Mouse (Mus musculus) v-Abl transformed pro-B cells (cell line): ENCODE data around the gene Dhcr7.

Source experiments
- in situ Hi-C, 2 experiments: fragments of 400-800 bp; cut with MboI; formaldehyde crosslinking; loops; one replicate each; pipeline ENCODE4 v1.15.1; 2025; ENCODE audit not compliant: unreplicated experiment in 2 of 2

Dhcr7 gene

DNA sequence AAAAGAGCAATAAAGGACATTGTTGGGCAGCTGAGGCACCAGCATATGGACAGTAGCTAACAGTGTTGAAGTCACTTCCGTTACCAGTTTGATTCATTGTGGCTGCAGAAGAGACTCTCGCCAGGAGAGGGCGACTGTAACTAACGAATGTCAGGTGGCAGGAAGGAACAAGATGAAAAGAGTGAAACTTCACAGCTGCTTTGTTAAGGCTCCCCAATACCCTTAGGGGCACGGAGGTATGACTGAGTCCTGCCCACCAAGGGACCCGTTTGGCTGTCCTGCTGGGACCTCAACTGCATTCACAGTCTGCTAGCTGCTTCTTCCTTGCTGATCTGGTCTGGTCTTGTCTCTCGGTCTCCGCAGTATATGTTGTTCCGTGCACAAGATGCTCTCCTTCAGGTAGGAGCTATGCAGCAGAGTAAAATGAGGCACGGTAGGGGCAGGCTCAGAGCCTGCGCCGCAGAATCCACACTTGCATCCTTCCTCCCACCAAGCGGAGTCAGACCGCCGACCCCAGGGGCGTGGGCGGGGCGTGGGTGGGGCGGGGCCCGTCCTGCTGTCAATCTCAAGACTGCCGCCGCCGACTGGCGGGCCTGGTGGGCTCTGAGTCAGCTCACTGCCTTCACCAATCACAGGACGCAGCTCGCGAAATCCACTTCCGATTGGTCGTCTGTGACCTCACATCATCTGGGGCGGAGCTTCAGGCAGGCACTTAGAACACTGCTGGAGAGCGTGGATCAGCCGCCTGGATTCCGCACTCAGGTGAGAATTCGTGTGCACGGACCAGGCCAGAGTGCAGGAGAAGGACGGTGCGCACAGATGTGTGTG lies 6.8 kb downstream of the Dhcr7 start:
- in situ Hi-C loops = loop anchor here (10.0 to 25.0 kb wide), 7 partner anchors 245 to 1917 kb away; partner anchors contain the start of genes Fadd (in 2 of the 2), LTO1 (in 1 of the 2), Ppfia1 (in 1 of the 2) and Tollip (in 1 of the 2)

DNA sequence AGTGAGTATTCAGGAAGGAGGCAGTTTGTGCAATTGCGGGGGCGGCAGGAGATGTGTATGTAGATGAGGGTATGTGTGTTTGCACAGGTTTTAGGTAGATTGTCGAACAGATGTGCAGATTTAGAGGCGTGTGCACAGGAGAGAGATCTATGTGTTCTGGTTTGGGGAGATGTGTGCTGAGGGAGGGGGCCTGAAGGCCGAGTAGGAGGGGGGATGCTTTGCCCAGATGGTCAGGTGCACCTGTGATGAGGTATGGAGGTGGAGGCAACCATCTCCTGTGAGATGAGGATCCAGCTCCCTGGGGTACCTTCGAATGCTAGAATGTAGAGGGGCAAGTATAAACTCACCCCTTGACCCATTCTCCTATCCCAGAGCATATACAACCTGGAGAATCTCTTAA lies 7.5 kb downstream of the Dhcr7 start:
- in situ Hi-C loops = loop anchor here (10.0 to 25.0 kb wide), 4 partner anchors 607 to 1918 kb away; partner anchors contain the start of genes Fadd (in 2 of the 2), LTO1 (in 1 of the 2) and Tollip (in 1 of the 2)

DNA sequence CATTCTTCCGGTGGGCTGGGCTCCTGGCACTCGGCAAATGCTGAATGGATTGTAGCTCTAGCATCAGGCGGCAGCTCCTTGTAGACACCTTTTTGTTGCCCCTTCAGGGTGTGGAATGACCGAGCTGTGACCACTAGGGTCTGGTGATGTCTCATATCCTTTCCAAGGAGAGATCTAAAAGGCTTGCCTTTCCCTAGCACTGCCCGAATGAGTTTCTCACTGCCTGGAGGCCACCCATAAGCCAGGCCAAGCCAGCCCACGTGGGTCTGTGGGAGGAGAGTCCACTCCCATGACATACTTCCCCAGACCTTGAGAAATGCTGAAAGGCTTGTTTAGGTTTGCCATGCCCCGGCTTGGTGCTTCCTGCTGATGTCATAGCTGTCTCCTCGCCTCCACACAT lies 9.3 kb downstream of the Dhcr7 start:
- in situ Hi-C loops = loop anchor here (10.0 to 25.0 kb wide), 4 partner anchors 605 to 1920 kb away; partner anchors contain the start of genes Fadd (in 2 of the 2), LTO1 (in 1 of the 2) and Tollip (in 1 of the 2)

DNA sequence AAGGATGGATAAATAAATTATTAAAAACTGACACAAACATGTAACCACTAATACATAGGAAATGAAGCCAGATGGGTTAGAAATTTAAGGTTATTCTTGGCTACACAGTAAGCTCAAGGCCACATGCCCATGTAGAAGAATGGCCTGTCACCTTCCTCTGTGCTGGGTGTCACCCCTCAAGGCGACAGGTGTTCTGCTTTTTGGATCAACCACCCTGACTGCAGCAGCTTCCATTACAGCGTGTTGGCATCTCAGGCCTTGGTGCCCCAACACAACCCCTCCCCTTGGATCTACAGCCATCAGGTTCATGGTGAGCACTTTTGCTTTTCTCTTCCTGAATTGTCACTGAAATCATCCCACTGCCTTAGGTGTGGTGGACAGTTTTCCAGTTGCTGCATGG lies 9.7 kb downstream of the Dhcr7 start:
- in situ Hi-C loops = loop anchor here (10.0 to 25.0 kb wide), 4 partner anchors 605 to 1920 kb away; partner anchors contain the start of genes Fadd (in 2 of the 2), LTO1 (in 1 of the 2) and Tollip (in 1 of the 2)

DNA sequence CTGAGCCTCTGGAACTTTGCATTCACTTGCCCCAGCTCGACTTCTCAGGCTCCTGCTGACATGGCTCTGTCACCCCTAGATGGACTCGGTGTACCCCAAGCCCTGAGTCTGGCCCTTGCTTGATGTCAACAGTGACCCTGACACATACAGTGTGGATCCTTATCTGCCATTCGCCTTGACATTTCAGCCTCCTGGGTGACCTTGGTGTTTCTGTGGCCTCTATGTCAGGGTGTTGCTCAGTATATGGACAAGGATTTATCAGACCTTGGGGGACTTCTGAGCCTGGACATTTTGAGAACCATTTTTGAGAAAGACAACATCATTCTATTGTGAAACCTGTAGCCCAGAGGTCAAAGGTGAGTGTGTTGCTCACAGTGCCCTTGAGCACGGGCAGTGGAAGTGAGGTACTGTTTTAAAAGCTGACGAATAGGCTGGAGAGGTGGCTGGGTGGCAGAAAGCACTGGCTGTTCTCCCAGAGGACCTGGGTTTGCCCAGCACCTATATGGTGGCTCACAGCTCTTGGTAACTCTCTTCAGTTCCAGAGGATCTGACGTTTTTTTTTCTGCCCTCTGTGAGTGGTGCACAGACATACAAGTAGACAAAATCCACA lies 10.7 kb downstream of the Dhcr7 start:
- in situ Hi-C loops = loop anchor here (10.0 to 25.0 kb wide), 4 partner anchors 604 to 1921 kb away; partner anchors contain the start of genes Fadd (in 2 of the 2), LTO1 (in 1 of the 2) and Tollip (in 1 of the 2)

DNA sequence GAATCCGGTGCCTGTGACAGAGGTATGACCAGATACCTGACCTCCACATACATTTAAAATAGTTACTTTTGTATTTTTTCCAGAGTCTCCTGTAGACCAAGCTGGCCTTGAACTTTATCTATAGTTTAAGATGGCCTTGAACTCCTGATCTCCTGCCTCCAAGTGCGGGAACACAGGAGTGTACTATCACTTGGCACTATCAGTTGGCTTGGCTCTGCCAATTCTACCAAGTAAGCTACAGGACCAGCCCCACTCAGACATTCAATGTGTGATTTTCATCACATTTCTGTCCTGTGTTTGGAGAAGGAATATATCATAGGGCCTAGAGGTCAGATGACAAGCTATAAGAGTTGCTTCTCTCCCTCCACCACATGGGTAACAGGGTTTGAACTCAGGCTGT lies 11.4 kb downstream of the Dhcr7 start:
- in situ Hi-C loops = loop anchor here (10.0 to 25.0 kb wide), 4 partner anchors 603 to 1922 kb away; partner anchors contain the start of genes Fadd (in 2 of the 2), LTO1 (in 1 of the 2) and Tollip (in 1 of the 2)

DNA sequence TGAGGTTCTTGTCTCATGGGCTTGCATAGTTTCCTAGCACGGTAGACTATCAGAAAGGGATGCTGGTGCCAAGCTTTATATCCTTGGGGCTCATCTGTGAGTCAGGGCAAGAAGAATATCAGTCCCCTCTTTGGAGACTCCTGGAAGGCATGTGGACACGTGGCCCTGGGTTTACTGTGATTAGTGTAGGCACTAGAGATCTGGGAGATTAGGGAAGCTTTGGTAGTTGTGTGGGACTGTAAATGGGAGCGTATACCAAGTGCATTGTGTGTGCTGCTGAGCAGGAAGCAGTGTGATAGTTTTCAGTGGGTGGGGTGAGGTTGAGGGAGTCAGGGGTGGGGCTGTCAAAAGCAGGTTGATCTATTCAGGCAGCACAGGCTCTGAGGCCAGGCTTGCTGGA lies 12.0 kb downstream of the Dhcr7 start:
- in situ Hi-C loops = loop anchor here (10.0 to 25.0 kb wide), 4 partner anchors 602 to 1923 kb away; partner anchors contain the start of genes Fadd (in 2 of the 2), LTO1 (in 1 of the 2) and Tollip (in 1 of the 2)

DNA sequence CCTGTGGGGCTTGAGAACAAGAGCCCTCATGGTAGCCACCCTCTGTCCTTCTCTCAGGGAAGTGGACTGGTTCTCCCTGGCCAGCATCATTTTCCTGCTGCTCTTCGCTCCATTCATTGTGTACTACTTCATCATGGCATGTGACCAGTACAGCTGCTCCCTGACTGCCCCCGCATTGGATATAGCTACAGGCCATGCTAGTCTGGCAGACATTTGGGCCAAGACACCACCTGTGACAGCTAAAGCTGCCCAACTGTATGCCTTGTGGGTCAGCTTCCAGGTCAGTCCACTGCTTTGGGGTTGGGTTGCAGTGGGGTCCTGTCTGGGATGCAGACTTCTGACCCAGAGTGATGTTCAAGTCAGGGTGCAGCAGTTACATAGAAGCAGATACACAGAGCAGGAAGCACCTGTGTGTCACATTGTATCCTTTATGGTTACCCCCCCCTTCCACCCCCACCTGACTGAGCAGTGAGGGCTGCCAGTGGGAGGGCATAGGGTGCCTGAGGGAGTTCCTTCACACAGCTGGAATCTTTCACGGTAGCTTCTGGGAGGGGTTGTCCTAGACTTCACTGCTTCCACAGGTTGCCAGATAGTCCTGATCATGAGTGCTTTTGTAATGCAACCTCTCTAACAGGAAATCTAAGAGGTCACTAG lies 14.9 kb downstream of the Dhcr7 start:
- in situ Hi-C loops = loop anchor here (10.0 to 25.0 kb wide), 4 partner anchors 599 to 1926 kb away; partner anchors contain the start of genes Fadd (in 2 of the 2), LTO1 (in 1 of the 2) and Tollip (in 1 of the 2)

DNA sequence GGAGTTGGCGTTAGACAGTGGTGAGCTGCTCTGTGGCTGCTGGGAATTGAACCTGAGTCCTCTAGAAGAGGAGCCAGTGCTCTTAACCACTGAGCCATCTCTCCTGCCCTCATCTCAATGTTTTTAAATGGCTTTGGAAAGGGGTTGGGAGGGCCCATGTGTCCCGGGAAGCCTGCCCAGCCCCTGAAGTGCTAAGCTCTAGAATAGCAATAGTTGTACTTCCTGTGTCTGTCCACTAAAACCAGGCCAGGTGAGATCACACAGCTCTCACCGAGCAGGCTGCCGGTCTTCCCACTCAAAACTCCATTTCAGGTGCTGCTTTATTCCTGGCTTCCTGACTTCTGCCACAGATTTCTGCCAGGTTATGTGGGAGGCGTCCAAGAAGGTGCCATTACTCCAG lies 17.2 kb downstream of the Dhcr7 start:
- in situ Hi-C loops = loop anchor here (25.0 kb wide), 3 partner anchors 597 to 1928 kb away; partner anchors contain the start of genes LTO1 (in 1 of the 2) and Tollip (in 1 of the 2)

DNA sequence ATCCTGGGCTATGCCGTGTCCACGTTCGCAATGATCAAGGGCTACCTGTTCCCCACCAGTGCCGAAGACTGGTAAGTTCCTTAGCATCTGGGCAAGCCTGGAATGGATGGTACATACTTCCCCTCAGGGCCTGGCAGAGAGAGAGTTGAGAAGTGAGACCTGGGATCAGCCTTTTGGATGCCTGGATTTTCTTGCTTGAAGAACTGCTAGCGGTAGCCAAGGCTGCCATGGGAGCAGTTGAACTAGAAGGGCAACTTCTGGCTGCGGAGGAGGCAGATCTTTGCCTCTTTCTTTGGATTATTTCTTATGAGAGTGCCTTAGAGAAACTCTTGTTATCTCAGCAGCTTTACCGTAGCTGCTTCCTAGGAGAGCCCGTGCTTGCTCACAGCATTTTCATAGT lies 18.4 kb downstream of the Dhcr7 start:
- in situ Hi-C loops = loop anchor here (25.0 kb wide), 3 partner anchors 596 to 1929 kb away; partner anchors contain the start of genes LTO1 (in 1 of the 2) and Tollip (in 1 of the 2)

DNA sequence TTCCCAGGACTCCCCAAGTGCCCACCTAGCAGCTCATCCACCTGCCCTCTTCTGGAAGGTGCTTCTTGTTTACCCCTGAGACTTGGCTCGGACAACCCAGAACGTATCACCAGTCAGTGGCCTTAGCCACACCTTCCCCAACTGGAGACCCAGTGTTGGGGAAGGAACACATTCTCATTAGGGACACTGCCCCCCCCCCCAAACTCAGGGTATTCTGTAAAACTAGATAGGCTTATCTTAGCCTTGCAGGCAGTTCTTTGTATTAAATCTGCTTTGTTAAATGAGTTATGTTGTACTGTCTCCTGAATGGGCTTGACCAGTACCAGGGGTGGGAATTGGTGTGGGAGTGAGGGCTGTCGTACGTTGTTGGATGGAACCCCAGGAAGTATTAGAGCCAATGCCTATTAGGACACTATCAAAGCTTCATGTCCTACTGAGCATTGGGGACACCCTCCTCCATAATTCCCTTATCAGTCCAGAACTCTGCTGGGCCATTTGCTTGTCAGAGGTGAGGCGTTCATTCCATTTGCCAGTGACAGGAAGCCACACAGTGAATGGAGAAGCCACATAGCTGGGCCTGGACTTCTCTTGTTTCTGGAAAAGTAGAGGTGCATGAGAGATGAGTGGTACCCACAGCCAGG lies 25.3 kb downstream of the Dhcr7 start:
- in situ Hi-C loops = loop anchor here (25.0 kb wide), 3 partner anchors 589 to 1936 kb away; partner anchors contain the start of genes LTO1 (in 1 of the 2) and Tollip (in 1 of the 2)

DNA sequence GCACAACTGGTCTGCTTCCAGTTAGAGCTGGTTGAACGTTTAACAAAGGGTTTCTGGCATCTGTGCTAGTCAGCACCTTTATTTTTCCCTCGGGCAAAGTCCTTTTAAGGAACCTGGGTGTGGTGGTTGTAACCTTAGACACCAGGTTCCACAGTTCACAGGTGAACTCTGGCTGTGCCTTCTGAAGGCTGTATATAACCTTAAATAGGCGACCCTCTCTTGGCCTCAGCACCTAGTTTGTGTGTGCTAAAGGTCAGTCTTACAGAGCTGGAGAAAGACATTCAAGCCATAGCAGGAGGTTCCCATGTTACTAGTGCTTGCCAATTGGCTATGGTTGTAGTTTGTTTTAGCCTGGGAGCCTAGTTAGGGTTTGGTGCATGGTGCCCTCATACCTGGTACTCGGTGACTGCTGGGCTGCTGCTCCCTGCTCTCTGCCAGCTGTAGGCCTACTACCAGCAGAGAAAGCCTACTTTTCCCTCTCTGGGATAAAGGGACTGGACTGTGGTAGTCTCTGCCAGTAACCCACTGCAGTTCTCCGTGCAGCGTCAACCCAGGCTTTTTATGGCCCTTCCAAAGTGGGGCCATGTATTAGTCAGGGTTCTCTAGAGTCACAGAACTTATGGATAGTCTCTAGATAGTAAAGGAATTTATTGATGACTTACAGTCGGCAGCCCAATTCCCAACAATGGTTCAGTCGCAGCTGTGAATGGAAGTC lies 26.0 kb downstream of the Dhcr7 start:
- in situ Hi-C loops = loop anchor here (25.0 kb wide), 3 partner anchors 588 to 1937 kb away; partner anchors contain the start of genes LTO1 (in 1 of the 2) and Tollip (in 1 of the 2)

DNA sequence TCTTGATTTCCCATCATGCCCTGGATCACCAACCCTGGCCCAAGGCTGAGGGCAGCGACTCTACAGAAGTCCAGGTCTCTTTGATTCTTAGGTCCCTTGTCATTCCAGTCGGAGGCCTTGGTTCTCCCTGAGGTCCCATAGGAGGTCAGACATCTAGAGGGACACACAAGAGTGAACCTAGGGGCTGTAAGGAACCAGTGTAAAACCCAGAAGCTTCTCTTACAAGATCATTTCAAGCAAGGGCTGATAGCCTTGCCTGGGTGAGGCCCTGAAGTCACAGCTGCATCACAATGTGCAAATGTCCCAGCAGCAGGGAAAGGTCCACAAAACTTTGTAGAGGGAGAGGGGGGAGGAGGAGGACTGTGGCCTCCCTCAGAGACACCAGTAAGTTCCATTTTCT lies 43.6 kb downstream of the Dhcr7 start, which contains the start of gene Gm498:
Gene Gm498, plus strand, starts transcription at position 301 of the 400 bp plus-strand sequence.
- in situ Hi-C loops = no loop called here

DNA sequence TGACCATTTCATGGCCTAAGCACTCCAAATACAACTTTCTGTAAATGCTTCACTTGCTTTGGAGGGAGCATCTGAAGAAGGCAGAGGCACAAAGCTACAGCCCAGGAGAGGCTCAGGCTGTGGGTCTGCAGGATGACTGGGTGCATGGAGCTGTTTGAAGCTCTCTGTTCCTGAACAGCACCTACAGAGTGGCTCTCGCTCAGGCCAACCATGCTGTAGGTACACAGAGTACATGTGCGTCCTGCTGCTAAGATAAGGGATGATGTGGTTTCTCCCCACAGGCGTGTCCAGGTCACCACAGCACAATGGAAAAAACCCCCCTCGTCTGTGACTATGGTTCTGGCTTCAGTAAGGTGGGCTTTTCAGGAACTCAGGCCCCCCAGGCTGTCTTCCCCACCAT lies 45.9 kb downstream of the Dhcr7 start:
- in situ Hi-C loops = no loop called here

DNA sequence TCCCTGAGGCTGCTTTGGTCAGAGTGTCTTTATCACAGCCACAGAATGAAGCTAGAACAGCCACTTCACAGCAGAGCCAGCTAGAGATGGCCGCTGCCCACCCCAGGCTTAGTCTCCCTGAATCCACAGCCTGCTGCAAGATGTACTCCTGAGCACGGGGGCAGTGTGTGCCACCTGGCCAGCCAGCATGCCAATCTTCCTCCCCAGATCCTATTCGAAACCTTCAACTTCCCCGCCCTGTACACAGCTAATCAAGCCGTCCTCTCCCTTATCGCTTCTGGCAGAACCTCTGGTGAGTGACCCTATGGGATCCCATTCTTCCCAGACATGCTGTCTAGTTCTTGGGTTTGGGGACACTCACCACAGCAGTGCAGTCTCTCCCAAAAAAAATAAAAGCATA lies 60.8 kb downstream of the Dhcr7 start:
- in situ Hi-C loops = no loop called here

DNA sequence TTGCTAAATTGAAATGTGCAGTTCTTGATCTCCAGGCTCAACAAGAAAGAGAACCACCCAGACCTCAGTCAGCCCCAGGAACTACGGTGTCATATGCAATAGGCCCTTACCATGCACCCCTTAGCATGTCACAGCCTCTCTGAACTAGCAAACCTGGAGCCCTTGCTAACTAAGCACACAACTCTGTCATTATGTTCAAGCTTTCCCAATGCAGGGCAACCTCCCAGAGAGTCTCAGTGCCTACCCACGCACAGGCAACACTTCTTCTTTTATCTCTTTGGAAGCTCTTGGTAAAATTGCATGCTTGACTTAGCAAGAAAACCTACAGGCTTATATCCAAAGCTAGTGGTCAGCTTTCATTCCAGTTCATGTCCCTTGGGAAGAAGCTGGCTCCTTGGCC lies 68.2 kb downstream of the Dhcr7 start:
- in situ Hi-C loops = no loop called here

DNA sequence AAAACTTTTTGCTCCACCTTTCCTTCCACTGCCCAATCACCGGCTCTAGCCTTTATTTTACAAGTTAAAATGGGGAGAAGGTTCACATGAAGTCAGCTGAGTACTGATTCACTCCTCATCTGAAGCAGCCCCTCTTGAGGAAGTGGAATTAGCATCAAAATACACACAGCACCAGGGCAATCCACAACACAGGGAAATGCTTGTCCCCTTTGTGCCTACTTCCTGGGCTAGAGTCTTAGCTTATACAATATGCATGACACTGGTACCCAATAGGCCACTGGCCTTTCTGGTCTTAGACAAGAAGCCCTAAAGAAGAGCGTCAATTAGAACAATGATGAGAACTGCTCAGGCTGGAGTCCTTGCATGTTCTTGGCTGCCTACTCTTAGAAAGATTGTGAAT lies 69.4 kb downstream of the Dhcr7 start:
- in situ Hi-C loops = no loop called here
